Mouse (Mus musculus): ENCODE measurements around the gene Pip5k1a. TPM values are rescaled to one million over a fixed set of nuclear protein-coding genes. Genes with fewer than 3 reads are reported as not detected.

Pip5k1a gene
- polyA plus RNA-seq, 1 experiment from 2014 or later, result 17.5 TPM

- Histone ChIP-seq H3K4me1 (peaks cover 13% of the 10 kb centered on the region), H3K4me2 (peak overlapping the region; percentile 85), H3K36me3 (peaks cover 25% of the 10 kb centered on the region), H3K9ac (peak overlapping the region; percentile 74), H3K9me3 (no peaks in the 10 kb centered on the region), H3K27me3 (replicated peaks) (no peaks in the 10 kb centered on the region), H3K27ac (peak overlapping the region; percentile 100), H3K4me3 (replicated peaks) (peak overlapping the region; percentile 86)
- ATAC-seq (ENCODE audit: insufficient read depth, low FRiP score, low read depth), result no peak
- under 1% methylated on average over 44 of the region's 44 CpGs for WGBS
Observed at GRCm38 (mm10) chr3:95014428-95015151, 92.1 kb downstream of the Pip5k1a start.

DNA sequence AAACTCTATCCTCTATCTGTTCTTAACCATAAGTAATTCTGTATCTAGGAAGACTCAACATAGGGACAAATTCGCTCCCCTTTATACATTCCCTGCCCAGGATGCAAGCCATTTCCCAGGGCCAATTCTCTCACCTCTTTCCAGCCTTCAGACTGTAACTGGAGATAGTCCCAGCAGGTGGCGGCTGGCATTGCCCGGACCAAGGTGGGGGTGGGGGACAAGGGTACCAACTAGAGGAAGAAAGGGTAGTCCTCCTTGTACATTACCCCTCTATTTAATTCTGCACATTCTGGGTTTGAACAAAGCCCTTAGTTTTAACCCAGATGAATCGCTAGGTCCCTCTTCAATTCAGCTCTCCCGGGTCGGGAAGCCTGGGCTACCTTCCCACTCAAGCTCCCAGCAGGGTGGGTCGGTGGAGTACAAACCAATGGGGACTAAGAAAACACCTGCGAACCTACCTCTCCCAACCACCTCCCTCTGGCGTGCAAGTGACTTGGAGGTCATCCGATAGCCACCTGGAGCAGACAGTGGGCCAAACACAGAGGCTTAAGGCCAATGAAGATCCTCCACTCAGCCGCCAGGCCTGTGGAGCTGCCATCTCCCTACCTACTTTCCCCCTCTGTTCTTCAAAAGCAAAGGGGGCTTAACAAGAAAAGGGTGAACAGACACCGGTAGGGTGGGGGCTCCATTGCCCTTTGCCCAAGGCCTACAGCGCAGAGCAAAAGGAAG lies 92.9 kb downstream of the Pip5k1a start:
- H3K27me3 ChIP-seq (replicated peaks), result no peaks in the 10 kb centered on the region
- ATAC-seq (ENCODE audit: insufficient read depth, low FRiP score, low read depth), result no peak
- H3K36me3 ChIP-seq, result peaks cover 32% of the 10 kb centered on the region

DNA sequence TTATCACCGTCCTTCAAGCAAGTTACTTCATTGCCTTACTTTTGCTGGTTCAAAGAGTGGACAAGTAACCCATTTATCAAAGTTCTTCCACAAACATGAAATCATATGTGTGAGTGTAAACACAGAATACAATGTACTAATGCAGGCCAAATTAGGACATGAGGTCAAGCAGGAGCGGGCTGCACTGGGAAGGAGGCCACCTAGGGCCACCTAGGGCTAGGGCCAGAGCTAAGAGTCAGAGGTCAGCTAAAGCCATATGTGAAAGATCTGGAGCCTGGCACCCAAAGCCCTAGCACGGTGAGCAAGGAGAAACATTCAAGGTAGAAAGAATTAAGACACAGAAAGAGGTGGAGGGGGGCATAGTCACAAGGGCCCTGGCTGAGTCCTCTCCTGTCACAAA lies 93.7 kb downstream of the Pip5k1a start:
- peak overlapping the region; percentile 86; the same call in 1 of the 2 replicates for H3K4me3 ChIP-seq (replicated peaks)
- ATAC-seq (ENCODE audit: insufficient read depth, low FRiP score, low read depth), result no peak
- no peak overlapping the region for H3K27ac ChIP-seq
- H3K27me3 ChIP-seq (replicated peaks), result no peaks in the 10 kb centered on the region
- H3K9ac ChIP-seq, result no peak overlapping the region
- WGBS, result 66% methylated on average over 3 of the region's 3 CpGs
- no peak overlapping the region for H3K4me2 ChIP-seq
- H3K4me1 ChIP-seq, result peaks cover 13% of the 10 kb centered on the region
- peaks cover 39% of the 10 kb centered on the region for H3K36me3 ChIP-seq
- H3K9me3 ChIP-seq, result no peaks in the 10 kb centered on the region

More for the DNA sequence above, 92.9 kb downstream of the Pip5k1a start:
- Histone ChIP-seq H3K4me3 (replicated peaks) (peak overlapping the region; percentile 86), H3K9me3 (no peaks in the 10 kb centered on the region), H3K27ac (peak overlapping the region; percentile 100), H3K4me2 (peak overlapping the region; percentile 85), H3K4me1 (peaks cover 13% of the 10 kb centered on the region), H3K9ac (peak overlapping the region; percentile 74)
- 17% methylated on average over 13 of the region's 13 CpGs for WGBS

DNA sequence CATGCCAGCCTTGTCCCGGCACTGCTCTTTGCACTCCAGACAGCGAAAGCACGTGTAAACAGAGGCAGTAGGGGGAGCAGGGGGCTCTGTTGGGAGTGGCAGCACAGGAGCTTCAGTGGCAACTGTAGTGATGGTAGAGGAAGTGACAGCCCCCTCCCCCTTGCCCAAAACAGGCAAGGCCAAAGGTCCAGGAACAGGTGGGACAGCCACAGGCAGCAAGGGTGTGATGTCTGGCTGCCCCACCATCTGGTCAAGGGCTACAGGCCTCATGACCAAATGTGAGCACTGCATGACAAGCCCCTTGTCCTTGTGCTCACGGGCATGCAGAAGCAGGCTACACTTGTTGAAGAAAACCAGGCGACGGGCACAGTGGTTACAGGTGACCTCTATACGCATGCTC lies 96.3 kb downstream of the Pip5k1a start:
- ATAC-seq (ENCODE audit: insufficient read depth, low FRiP score, low read depth), result no peak
- WGBS, result 81% methylated on average over 7 of the region's 7 CpGs
- no peaks in the 10 kb centered on the region for H3K9me3 ChIP-seq
- H3K27ac ChIP-seq, result no peak overlapping the region
- H3K4me1 ChIP-seq, result peaks cover 13% of the 10 kb centered on the region
- H3K9ac ChIP-seq, result no peak overlapping the region
- H3K4me2 ChIP-seq, result no peak overlapping the region
- H3K27me3 ChIP-seq (replicated peaks), result no peaks in the 10 kb centered on the region
- peaks cover 55% of the 10 kb centered on the region for H3K36me3 ChIP-seq
- H3K4me3 ChIP-seq (replicated peaks), result no peak overlapping the region

Small RNA genes within 50 kb of the gene (microRNA-seq; reads per million reads assigned to microRNA genes)
- not detected for gene Mir8099-1

Other genes starting within 250 kb of the Pip5k1a start
- 315 and 328 TPM in 2 replicates for gene Psmb4, start 220.0 kb downstream of the Pip5k1a start, polyA plus RNA-seq (2015; fragmentation: Nextera tagmentation; extraction: Ambion mirVana)
- gene Selenbp1, start 173.9 kb downstream of the Pip5k1a start, polyA plus RNA-seq (2015; fragmentation: Nextera tagmentation; extraction: Ambion mirVana), result 109 and 122 TPM in 2 replicates
- gene Rfx5, start 152.9 kb downstream of the Pip5k1a start, polyA plus RNA-seq (2015; fragmentation: Nextera tagmentation; extraction: Ambion mirVana), result 8.5 and 9.6 TPM in 2 replicates
- gene Pi4kb, start 132.2 kb downstream of the Pip5k1a start, polyA plus RNA-seq (2015; fragmentation: Nextera tagmentation; extraction: Ambion mirVana), result 19.3 and 22.0 TPM in 2 replicates
- 19.3 and 22.0 TPM in 2 replicates for gene Zfp687, start 91.5 kb downstream of the Pip5k1a start, polyA plus RNA-seq (2015; fragmentation: Nextera tagmentation; extraction: Ambion mirVana)
- 220 and 221 TPM in 2 replicates for gene Psmd4, start 64.3 kb downstream of the Pip5k1a start, polyA plus RNA-seq (2015; fragmentation: Nextera tagmentation; extraction: Ambion mirVana)
- gene Vps72, start 4.1 kb upstream of the Pip5k1a start, polyA plus RNA-seq (2015; fragmentation: Nextera tagmentation; extraction: Ambion mirVana), result 119 and 124 TPM in 2 replicates
- gene Tmod4, start 17.5 kb upstream of the Pip5k1a start, polyA plus RNA-seq (2015; fragmentation: Nextera tagmentation; extraction: Ambion mirVana), result 1.6 and 1.7 TPM in 2 replicates
- gene Scnm1, start 27.1 kb upstream of the Pip5k1a start, polyA plus RNA-seq (2015; fragmentation: Nextera tagmentation; extraction: Ambion mirVana), result 59.1 and 62.7 TPM in 2 replicates
- 11.6 and 11.7 TPM in 2 replicates for gene Lysmd1, start 27.2 kb upstream of the Pip5k1a start, polyA plus RNA-seq (2015; fragmentation: Nextera tagmentation; extraction: Ambion mirVana)
- 5.1 and 6.7 TPM in 2 replicates for gene Tnfaip8l2, start 35.4 kb upstream of the Pip5k1a start, polyA plus RNA-seq (2015; fragmentation: Nextera tagmentation; extraction: Ambion mirVana)
- gene Sema6c, start 53.5 kb upstream of the Pip5k1a start, polyA plus RNA-seq (2015; fragmentation: Nextera tagmentation; extraction: Ambion mirVana), result 5.9 and 6.9 TPM in 2 replicates
- gene Gabpb2, start 111.0 kb upstream of the Pip5k1a start, polyA plus RNA-seq (2015; fragmentation: Nextera tagmentation; extraction: Ambion mirVana), result 10.7 and 11.4 TPM in 2 replicates
- gene Cdc42se1, start 121.8 kb upstream of the Pip5k1a start, polyA plus RNA-seq (2015; fragmentation: Nextera tagmentation; extraction: Ambion mirVana), result 83.5 and 96.5 TPM in 2 replicates
- 18.5 and 18.6 TPM in 2 replicates for gene Mllt11, start 125.2 kb upstream of the Pip5k1a start, polyA plus RNA-seq (2015; fragmentation: Nextera tagmentation; extraction: Ambion mirVana)
- 0.35 TPM in 2 replicates for gene Gm128, start 134.7 kb upstream of the Pip5k1a start, polyA plus RNA-seq (2015; fragmentation: Nextera tagmentation; extraction: Ambion mirVana)
- gene Bnipl, start 144.3 kb upstream of the Pip5k1a start, polyA plus RNA-seq (2015; fragmentation: Nextera tagmentation; extraction: Ambion mirVana), result 3.5 and 5.8 TPM in 2 replicates
- gene Mindy1, start 174.4 kb upstream of the Pip5k1a start, polyA plus RNA-seq (2015; fragmentation: Nextera tagmentation; extraction: Ambion mirVana), result 45.8 and 51.2 TPM in 2 replicates
- gene Prune1, start 175.1 kb upstream of the Pip5k1a start, polyA plus RNA-seq (2015; fragmentation: Nextera tagmentation; extraction: Ambion mirVana), result 16.6 and 17.3 TPM in 2 replicates
- 2.3 and 3.4 TPM in 2 replicates for gene Anxa9, start 200.2 kb upstream of the Pip5k1a start, polyA plus RNA-seq (2015; fragmentation: Nextera tagmentation; extraction: Ambion mirVana)
- 138 and 146 TPM in 2 replicates for gene Cers2, start 207.9 kb upstream of the Pip5k1a start, polyA plus RNA-seq (2015; fragmentation: Nextera tagmentation; extraction: Ambion mirVana)

Measured in stomach, embryonic 15.5 days (tissue).